Mouse (Mus musculus) bone marrow, adult 2 months (tissue): ENCODE measurements around the gene Trir.

Experiments
- CTCF ChIP-seq: fragments of 200-500 bp; IDR thresholded peaks from 2 replicates; pipeline ENCODE4 v1.5.1; 2011; ENCODE audit warnings: low read length, control low read depth; ENCODE audit not compliant: control insufficient read depth, insufficient read depth
- POLR2A ChIP-seq: fragments of 200-500 bp; IDR thresholded peaks from 2 replicates; pipeline ENCODE4 v1.6.1; 2011; ENCODE audit warnings: low read depth, mild to moderate bottlenecking, control low read depth, low read length, borderline replicate concordance; ENCODE audit not compliant: control insufficient read depth

- no peak for TF ChIP-seq POLR2A
- TF ChIP-seq CTCF: no peak
Measured at GRCm38 (mm10) chr8:85014431-85014830, 12.2 kb upstream of the Trir start, which contains the start of gene Best2.
